39 mouse cellular contexts compared by ENCODE assay signal in the genomic region with DNA sequence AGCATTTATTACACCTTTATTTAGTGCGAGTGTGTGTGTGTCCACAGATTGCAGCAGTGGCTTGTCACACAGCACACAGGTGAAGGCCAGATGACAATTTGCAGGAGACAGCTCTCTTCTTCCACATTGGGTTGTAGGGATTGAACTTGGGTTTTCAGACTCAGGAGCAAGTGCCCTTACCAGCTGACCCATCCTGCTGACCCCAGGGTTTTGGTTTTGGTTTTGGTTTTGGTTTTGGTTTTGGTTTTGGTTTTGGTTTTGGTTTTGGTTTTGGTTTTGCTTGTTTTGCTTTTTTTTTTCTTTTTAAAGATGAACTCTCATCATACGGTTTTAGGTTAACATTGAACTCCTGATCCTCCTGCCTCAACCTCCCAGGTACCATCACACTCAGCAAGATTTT. TPM values are rescaled to one million over a fixed set of nuclear protein-coding genes. Genes with fewer than 3 reads are reported as not detected.
"Had no signal": no experiment of that assay in that cellular context is flagged by ENCODE, and none has a peak within 500 bp of the region (broad histone marks: within the 10 kb centered on the region; RNA-seq: fewer than 3 reads in every experiment).

No protein-coding gene starts in this region.

- H3K4me3 ChIP-seq: limb, embryonic 10.5 days; limb, embryonic 12.5 days; limb, embryonic 13.5 days; limb, embryonic 15.5 days; liver, embryonic 12.5 days; liver, embryonic 13.5 days; liver, embryonic 15.5 days; lung, embryonic 15.5 days; megakaryocyte, embryonic 14.5 days; midbrain, embryonic 10.5 days; midbrain, embryonic 12.5 days; midbrain, embryonic 13.5 days; midbrain, embryonic 15.5 days; myocyte; neural tube, embryonic 12.5 days had no signal

- H3K27me3 ChIP-seq: limb, embryonic 12.5 days; limb, embryonic 13.5 days; limb, embryonic 15.5 days; liver, embryonic 12.5 days; liver, embryonic 13.5 days; liver, embryonic 15.5 days; lung, embryonic 15.5 days; midbrain, embryonic 13.5 days; midbrain, embryonic 15.5 days; neural tube, embryonic 12.5 days had no signal

- H3K9me3 ChIP-seq: limb, embryonic 10.5 days; limb, embryonic 12.5 days; limb, embryonic 13.5 days; limb, embryonic 15.5 days; liver, embryonic 12.5 days; liver, embryonic 13.5 days; liver, embryonic 15.5 days; lung, embryonic 15.5 days; midbrain, embryonic 12.5 days; midbrain, embryonic 13.5 days; midbrain, embryonic 15.5 days; neural tube, embryonic 12.5 days had no signal

- H3K4me1 ChIP-seq: limb, embryonic 12.5 days; midbrain, embryonic 10.5 days; midbrain, embryonic 12.5 days; midbrain, embryonic 15.5 days; neural tube, embryonic 12.5 days had no signal

- H3K36me3 ChIP-seq: limb, embryonic 10.5 days; limb, embryonic 12.5 days; limb, embryonic 13.5 days; limb, embryonic 15.5 days; liver, embryonic 12.5 days; liver, embryonic 13.5 days; liver, embryonic 15.5 days; lung, embryonic 15.5 days; midbrain, embryonic 10.5 days; midbrain, embryonic 12.5 days; midbrain, embryonic 13.5 days; midbrain, embryonic 15.5 days; neural tube, embryonic 12.5 days had no signal

- DNase-seq: left cerebral cortex, postnatal 4 days; liver; liver, embryonic 13.5 days; liver, postnatal 0 days; lung, adult 18-20 months; lung, adult 2 months; lung, embryonic 14.5 days; lung, postnatal 10 days; lung, postnatal 14 days; lung, postnatal 36 days; lung, postnatal 4 days; midbrain, embryonic 14.5 days had no signal

- H3K4me2 ChIP-seq: limb, embryonic 12.5 days; limb, embryonic 13.5 days; limb, embryonic 15.5 days; liver, embryonic 11.5 days; liver, embryonic 12.5 days; liver, embryonic 13.5 days; liver, embryonic 15.5 days; lung, embryonic 14.5 days; lung, embryonic 15.5 days; midbrain, embryonic 11.5 days; midbrain, embryonic 12.5 days; midbrain, embryonic 13.5 days; midbrain, embryonic 15.5 days; neural tube, embryonic 12.5 days had no signal

- H3K9ac ChIP-seq: limb, embryonic 12.5 days; limb, embryonic 13.5 days; limb, embryonic 15.5 days; liver, embryonic 12.5 days; liver, embryonic 13.5 days; liver, embryonic 14.5 days; liver, embryonic 15.5 days; liver, postnatal 0 days; lung, embryonic 14.5 days; lung, embryonic 15.5 days; midbrain, embryonic 12.5 days; midbrain, embryonic 13.5 days; midbrain, embryonic 15.5 days; neural tube, embryonic 12.5 days had no signal

- H3K27ac ChIP-seq: limb, embryonic 10.5 days; limb, embryonic 12.5 days; limb, embryonic 13.5 days; limb, embryonic 15.5 days; liver, embryonic 12.5 days; liver, embryonic 13.5 days; liver, embryonic 14.5 days; liver, embryonic 15.5 days; lung, embryonic 15.5 days; macrophage; midbrain, embryonic 10.5 days; midbrain, embryonic 12.5 days; midbrain, embryonic 13.5 days; midbrain, embryonic 15.5 days; neural tube, embryonic 12.5 days had no signal

RNA-seq across cellular contexts. Expression of gene Myl2, which starts 17.5 kb away (rescaled TPM):
- total RNA-seq: left cerebral cortex, postnatal 25 days; left cerebral cortex, postnatal 4 days; megakaryocyte progenitor cell, adult 5-6 weeks; megakaryocyte-erythroid progenitor cell, adult 5-6 weeks; monocyte, adult 5-6 weeks had no signal
- polyA plus RNA-seq: liver, adult 2 months; macrophage had no signal

RNA-seq across cellular contexts. Expression of gene Cux2, which starts 33.4 kb away (rescaled TPM):
- total RNA-seq: megakaryocyte-erythroid progenitor cell, adult 5-6 weeks; monocyte, adult 5-6 weeks had no signal
- polyA plus RNA-seq: macrophage had no signal

RNA-seq across cellular contexts. Expression of gene Ccdc63, which starts 57.3 kb away (rescaled TPM):
- total RNA-seq: liver, adult 2 months; midbrain, postnatal 0 days had no signal
- polyA plus RNA-seq: limb, embryonic 10.5 days; limb, embryonic 11.5 days; limb, embryonic 12.5 days; limb, embryonic 13.5 days; liver, adult 2 months; liver, embryonic 12.5 days; liver, embryonic 16.5 days; lung, embryonic 15.5 days; midbrain, embryonic 10.5 days; midbrain, embryonic 12.5 days; midbrain, embryonic 13.5 days; midbrain, embryonic 14.5 days; midbrain, embryonic 15.5 days; midbrain, postnatal 0 days; myocyte; neural tube, embryonic 11.5 days; neural tube, embryonic 12.5 days had no signal
